Mouse (Mus musculus) heart, adult 11 months (tissue): Measurements from ENCODE around the gene Ankrd12.

Experiments
- DNase-seq: peaks from one replicate; pipeline ENCODE4 v3.0.0; 2022

Gene Ankrd12

GRCm38 (mm10) chr17:65961606-65962136 lies 115.2 kb downstream of the Ankrd12 start:
- no peak for DNase-seq

GRCm38 (mm10) chr17:65959011-65959410 lies 117.9 kb downstream of the Ankrd12 start:
- peak; percentile 85 for DNase-seq

- DNase-seq = peak; percentile 82
These were observed 118.5 kb downstream of the Ankrd12 start for GRCm38 (mm10) chr17:65958366-65958765.

- DNase-seq = peak; percentile 79
These were observed 119.0 kb downstream of the Ankrd12 start for GRCm38 (mm10) chr17:65957782-65958325.

GRCm38 (mm10) chr17:65956993-65957781 lies 119.7 kb downstream of the Ankrd12 start:
- DNase-seq = peak; percentile 97

- DNase-seq = no peak
These were observed 120.7 kb downstream of the Ankrd12 start for GRCm38 (mm10) chr17:65956140-65956539.

GRCm38 (mm10) chr17:65953959-65954358 lies 122.9 kb downstream of the Ankrd12 start:
- no peak for DNase-seq

GRCm38 (mm10) chr17:65952083-65952482 lies 124.8 kb downstream of the Ankrd12 start:
- DNase-seq = no peak

GRCm38 (mm10) chr17:65950622-65951404 lies 126.1 kb downstream of the Ankrd12 start, which contains the start of gene Twsg1:
Gene Twsg1 (minus strand): TSS chr17:65951226.
- peak; percentile 99 for DNase-seq

- DNase-seq = peak; percentile 87
These were observed 126.7 kb downstream of the Ankrd12 start for GRCm38 (mm10) chr17:65950183-65950582.

- peak; percentile 92 for DNase-seq
These were observed 129.6 kb downstream of the Ankrd12 start for GRCm38 (mm10) chr17:65947307-65947706.

GRCm38 (mm10) chr17:65945420-65945819 lies 131.5 kb downstream of the Ankrd12 start:
- peak; percentile 30 for DNase-seq

- no peak for DNase-seq
These were observed 134.5 kb downstream of the Ankrd12 start for GRCm38 (mm10) chr17:65942394-65942793.

GRCm38 (mm10) chr17:65941275-65941674 lies 135.6 kb downstream of the Ankrd12 start:
- DNase-seq = no peak

- DNase-seq = no peak
These were observed 136.7 kb downstream of the Ankrd12 start for GRCm38 (mm10) chr17:65940221-65940620.

- no peak for DNase-seq
These were observed 137.3 kb downstream of the Ankrd12 start for GRCm38 (mm10) chr17:65939461-65940192.

- peak; percentile 93 for DNase-seq
These were observed 139.2 kb downstream of the Ankrd12 start for GRCm38 (mm10) chr17:65937671-65938070.

GRCm38 (mm10) chr17:65933741-65934140 lies 143.1 kb downstream of the Ankrd12 start:
- DNase-seq = no peak

- peak; percentile 93 for DNase-seq
These were observed 145.4 kb downstream of the Ankrd12 start for GRCm38 (mm10) chr17:65931525-65931924.

GRCm38 (mm10) chr17:65930960-65931359 lies 145.9 kb downstream of the Ankrd12 start:
- DNase-seq = peak; percentile 98

- peak; percentile 95 for DNase-seq
These were observed 146.6 kb downstream of the Ankrd12 start for GRCm38 (mm10) chr17:65930158-65930826.
